Mouse (Mus musculus) MEL (cell line): ENCODE results near the gene Thbs3. TPM values are rescaled to one million over a fixed set of nuclear protein-coding genes. Genes with fewer than 3 reads are reported as not detected.
A peak's percentile ranks its signal among the peaks of the same experiment; 100 is the strongest.

Source experiments
- DNase-seq: peaks from one replicate; pipeline ENCODE4 v3.0.0; 2011; ENCODE audit warnings: low read depth, low spot score
- H3K27ac ChIP-seq: 2 replicates; pipeline ENCODE4 v1.5.1; 2012; ENCODE audit warnings: low read depth, mild to moderate bottlenecking, control low read depth, low read length, moderate library complexity; ENCODE audit not compliant: control insufficient read depth
- H3K27me3 ChIP-seq, 2 experiments: fragments of 150-350 bp in 1 of 2; sonication (generic) in 1 of 2; 2 replicates each; pipeline ENCODE4 v1.6.1; 2012; ENCODE audit warnings: low read length in 2 of 2, mild to moderate bottlenecking in 2 of 2, improper control_type of control experiment in 1 of 2, moderate library complexity in 1 of 2; ENCODE audit not compliant: insufficient read depth in 2 of 2, control insufficient read depth in 1 of 2
- H3K36me3 ChIP-seq, 2 experiments: 2 replicates each; pipeline ENCODE4 v1.6.1; 2012 to 2014; ENCODE audit warnings: low read length in 2 of 2, improper control_type of control experiment in 1 of 2, inconsistent platforms in 1 of 2, mild to moderate bottlenecking in 1 of 2; ENCODE audit not compliant: insufficient read depth in 2 of 2, control insufficient read depth in 1 of 2
- H3K4me1 ChIP-seq, 2 experiments: fragments of 150-350 bp in 1 of 2; sonication (generic) in 1 of 2; 2 replicates each; pipeline ENCODE4 v1.6.1; 2012; ENCODE audit warnings: low read length in 2 of 2, improper control_type of control experiment in 1 of 2, mild to moderate bottlenecking in 1 of 2; ENCODE audit not compliant: insufficient read depth in 2 of 2, control insufficient read depth in 1 of 2
- H3K4me3 ChIP-seq, 2 experiments: fragments of 150-350 bp in 1 of 2; sonication (generic) in 1 of 2; 2 replicates each; pipeline ENCODE4 v1.5.1; 2012; ENCODE audit warnings: low read depth in 2 of 2, low read length in 2 of 2, mild to moderate bottlenecking in 2 of 2, moderate library complexity in 2 of 2, control low read depth in 1 of 2, improper control_type of control experiment in 1 of 2; ENCODE audit not compliant: control insufficient read depth in 1 of 2, insufficient read depth in 1 of 2
- H3K79me2 ChIP-seq: 2 replicates; pipeline ENCODE4 v1.6.1; 2012; ENCODE audit warnings: mild to moderate bottlenecking, low read length, moderate library complexity; ENCODE audit not compliant: control insufficient read depth, poor library complexity, insufficient read depth
- H3K9ac ChIP-seq: 2 replicates; pipeline ENCODE4 v1.6.1; 2012; ENCODE audit warnings: low read depth, mild to moderate bottlenecking, control low read depth, low read length, moderate library complexity; ENCODE audit not compliant: control insufficient read depth, poor library complexity, severe bottlenecking
- H3K9me3 ChIP-seq: fragments of 150-350 bp; sonication (generic); replicated peaks from 2 replicates; pipeline ENCODE4 v1.6.1; 2012; ENCODE audit warnings: mild to moderate bottlenecking, low read length, improper control_type of control experiment, moderate library complexity; ENCODE audit not compliant: insufficient read depth
- CHD1 ChIP-seq: IDR thresholded peaks from 2 replicates; pipeline ENCODE4 v1.6.1; 2012; ENCODE audit warnings: low read depth, mild to moderate bottlenecking, inconsistent platforms, low read length, improper control_type of control experiment
- E2F4 ChIP-seq: IDR thresholded peaks from 2 replicates; pipeline ENCODE4 v1.6.1; 2011; ENCODE audit warnings: low read depth, low read length, improper control_type of control experiment, borderline replicate concordance
- EP300 ChIP-seq, 2 experiments: IDR thresholded peaks; 2 replicates each; pipeline ENCODE4 v1.6.1; 2011; ENCODE audit warnings: improper control_type of control experiment in 2 of 2, low read length in 2 of 2, low read depth in 1 of 2, mild to moderate bottlenecking in 1 of 2
- ETS1 ChIP-seq: IDR thresholded peaks from 2 replicates; pipeline ENCODE4 v1.6.1; 2012; ENCODE audit warnings: low read depth, mild to moderate bottlenecking, inconsistent platforms, low read length, improper control_type of control experiment, moderate library complexity
- GABPA ChIP-seq: IDR thresholded peaks from 2 replicates; pipeline ENCODE4 v1.6.1; 2012; ENCODE audit warnings: low read depth, mild to moderate bottlenecking, inconsistent platforms, low read length, improper control_type of control experiment, moderate library complexity
- HCFC1 ChIP-seq: IDR thresholded peaks from 2 replicates; pipeline ENCODE4 v1.6.1; 2012; ENCODE audit warnings: low read depth, mild to moderate bottlenecking, inconsistent platforms, low read length, improper control_type of control experiment, moderate library complexity
- JUND ChIP-seq: IDR thresholded peaks from 2 replicates; pipeline ENCODE4 v1.6.1; 2011; ENCODE audit warnings: low read depth, mild to moderate bottlenecking, improper control_type of control experiment, low read length
- KAT2A ChIP-seq: conservative IDR thresholded peaks from 2 replicates; pipeline ENCODE4 v1.6.1; 2012; ENCODE audit warnings: low read depth, low read length, improper control_type of control experiment, inconsistent platforms
- MAFK ChIP-seq: IDR thresholded peaks from 2 replicates; pipeline ENCODE4 v1.6.1; 2011; ENCODE audit warnings: low read depth, mild to moderate bottlenecking, low read length, improper control_type of control experiment, borderline replicate concordance
- MAX ChIP-seq: IDR thresholded peaks from 2 replicates; pipeline ENCODE4 v1.6.1; 2011; ENCODE audit warnings: low read length, improper control_type of control experiment
- MAZ ChIP-seq: IDR thresholded peaks from 2 replicates; pipeline ENCODE4 v1.6.1; 2012; ENCODE audit warnings: low read depth, mild to moderate bottlenecking, inconsistent platforms, low read length, improper control_type of control experiment
- MEF2A ChIP-seq: IDR thresholded peaks from 2 replicates; pipeline ENCODE4 v1.6.1; 2014; ENCODE audit warnings: low read depth, mild to moderate bottlenecking, inconsistent platforms, low read length, improper control_type of control experiment; ENCODE audit not compliant: poor library complexity, insufficient replicate concordance, severe bottlenecking; ENCODE audit errors: extremely low read depth
- MXI1 ChIP-seq: IDR thresholded peaks from 2 replicates; pipeline ENCODE4 v1.6.1; 2011; ENCODE audit warnings: mild to moderate bottlenecking, low read depth, low read length, improper control_type of control experiment
- MYC ChIP-seq: IDR thresholded peaks from 2 replicates; pipeline ENCODE4 v1.6.1; 2011; ENCODE audit warnings: low read depth, mild to moderate bottlenecking, low read length, improper control_type of control experiment, moderate library complexity
- NELFE ChIP-seq: IDR thresholded peaks from 2 replicates; pipeline ENCODE4 v1.6.1; 2011; ENCODE audit warnings: low read depth, low read length, improper control_type of control experiment
- POLR2A ChIP-seq, 2 experiments: IDR thresholded peaks; 2 replicates each; pipeline ENCODE4 v1.6.1; 2011 to 2012; ENCODE audit warnings: low read length in 2 of 2, mild to moderate bottlenecking in 2 of 2, control low read depth in 1 of 2, improper control_type of control experiment in 1 of 2, low read depth in 1 of 2, moderate library complexity in 1 of 2; ENCODE audit not compliant: control insufficient read depth in 1 of 2, insufficient read depth in 1 of 2, poor library complexity in 1 of 2
- POLR2AphosphoS5 ChIP-seq: IDR thresholded peaks from 2 replicates; pipeline ENCODE4 v1.6.1; 2012; ENCODE audit warnings: low read depth, borderline replicate concordance, mild to moderate bottlenecking, inconsistent platforms, low read length, moderate library complexity, mixed read lengths
- RAD21 ChIP-seq: IDR thresholded peaks from 2 replicates; pipeline ENCODE4 v1.6.1; 2011; ENCODE audit warnings: mild to moderate bottlenecking, low read depth, low read length, improper control_type of control experiment
- RCOR1 ChIP-seq: IDR thresholded peaks from 2 replicates; pipeline ENCODE4 v1.6.1; 2012; ENCODE audit warnings: low read depth, mild to moderate bottlenecking, inconsistent platforms, low read length, improper control_type of control experiment
- SIN3A ChIP-seq: IDR thresholded peaks from 2 replicates; pipeline ENCODE4 v1.6.1; 2012; ENCODE audit warnings: low read length, improper control_type of control experiment, inconsistent platforms
- SMC3 ChIP-seq: IDR thresholded peaks from 2 replicates; pipeline ENCODE4 v1.6.1; 2011; ENCODE audit warnings: low read depth, low read length, improper control_type of control experiment
- TAL1 ChIP-seq: IDR thresholded peaks from 2 replicates; pipeline ENCODE4 v1.6.1; 2012; ENCODE audit warnings: mild to moderate bottlenecking, inconsistent platforms, low read length, moderate library complexity, mixed read lengths
- TBP ChIP-seq: IDR thresholded peaks from 2 replicates; pipeline ENCODE4 v1.8.0; 2011; ENCODE audit warnings: low read depth, low read length, improper control_type of control experiment
- TCF12 ChIP-seq: IDR thresholded peaks from 2 replicates; pipeline ENCODE4 v1.6.1; 2014; ENCODE audit warnings: low read depth, mild to moderate bottlenecking, inconsistent platforms, low read length, improper control_type of control experiment, moderate library complexity
- UBTF ChIP-seq: IDR thresholded peaks from 2 replicates; pipeline ENCODE4 v1.6.1; 2012; ENCODE audit warnings: low read depth, mild to moderate bottlenecking, inconsistent platforms, low read length, improper control_type of control experiment, moderate library complexity, borderline replicate concordance; ENCODE audit not compliant: insufficient read depth
- USF2 ChIP-seq, 2 experiments: IDR thresholded peaks; 2 replicates each; pipeline ENCODE4 v1.6.1; 2011 to 2012; ENCODE audit warnings: improper control_type of control experiment in 2 of 2, low read length in 2 of 2, borderline replicate concordance in 1 of 2, inconsistent platforms in 1 of 2, low read depth in 1 of 2, mild to moderate bottlenecking in 1 of 2; ENCODE audit not compliant: insufficient read depth in 1 of 2
- ZC3H11A ChIP-seq: IDR thresholded peaks from 2 replicates; pipeline ENCODE4 v1.6.1; 2012; ENCODE audit warnings: low read depth, mild to moderate bottlenecking, inconsistent platforms, low read length, improper control_type of control experiment
- ZMIZ1 ChIP-seq: IDR thresholded peaks from 2 replicates; pipeline ENCODE4 v1.6.1; 2012; ENCODE audit warnings: low read depth, mild to moderate bottlenecking, inconsistent platforms, low read length, improper control_type of control experiment, moderate library complexity
- polyA plus RNA-seq, 2 experiments: library from polyadenylated mRNA; stranded (reverse) in 1 of 2; unstranded in 1 of 2; fragments of >175 nt in 1 of 2; fragments of >200 nt in 1 of 2; gene quantifications; 2 replicates each; pipeline versions ENCODE4 v1.2.1 to v1.2.4; 2012; ENCODE audit warnings: low replicate concordance in 2 of 2, low read depth in 1 of 2; ENCODE audit not compliant: insufficient read length in 2 of 2, insufficient read depth in 1 of 2, missing spikeins in 1 of 2
- total RNA-seq: library from RNA; depleted of rRNA; stranded (reverse); fragments of 300-350 nt; gene quantifications from 2 replicates; pipeline ENCODE4 v1.2.3, GENCODE M21; 2012

The Thbs3 gene
- total and polyA plus RNA-seq, 3 experiments = 1.8 to 4.9 TPM; not detected in 1

DNA sequence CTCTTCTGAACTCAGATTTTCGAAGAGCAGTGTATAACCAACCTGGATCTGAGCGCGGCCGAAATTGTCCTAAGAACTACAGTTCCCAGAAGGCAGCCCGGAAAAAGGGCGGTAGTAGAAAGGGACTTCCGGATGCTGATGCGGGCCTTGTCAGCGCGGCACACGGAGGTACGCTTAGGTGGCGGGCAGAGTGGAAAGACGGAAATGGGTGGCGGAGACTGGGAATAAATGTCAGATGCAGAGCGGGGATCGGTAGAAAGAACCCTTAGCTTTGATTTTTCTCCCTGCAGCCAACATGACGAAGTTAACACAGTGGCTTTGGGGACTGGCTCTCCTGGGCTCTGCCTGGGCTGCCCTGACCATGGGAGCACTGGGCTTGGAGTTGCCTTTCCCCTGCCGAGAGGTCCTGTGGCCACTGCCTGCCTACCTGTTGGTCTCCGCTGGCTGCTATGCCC is 51.5 kb downstream of the Thbs3 start (continued):
- TF ChIP-seq TAL1 = no peak
- TF ChIP-seq SIN3A = peak; percentile 90
- peak; percentile 95 for TF ChIP-seq NELFE

DNA sequence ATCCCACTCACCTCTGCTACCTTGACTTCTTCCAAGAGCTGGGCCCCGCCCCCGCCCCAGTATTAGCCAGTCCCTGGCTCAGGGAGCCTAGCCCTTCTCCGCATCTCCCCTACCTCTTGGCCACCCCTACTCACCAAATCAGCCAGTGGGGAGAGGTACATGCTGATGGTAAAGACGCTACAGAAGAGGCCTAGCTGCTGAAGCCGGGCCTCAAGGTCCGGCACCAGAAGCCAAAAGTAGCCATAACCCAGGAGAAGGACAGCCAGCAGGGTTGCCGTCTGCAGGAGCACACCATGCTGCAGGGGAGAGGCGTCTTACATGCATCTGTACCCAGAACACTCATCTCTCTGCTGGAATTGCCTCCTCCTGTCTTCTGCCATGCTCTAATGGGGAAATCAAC is 53.9 kb downstream of the Thbs3 start:
- H3K9ac ChIP-seq = no peak overlapping the region
- H3K9me3 ChIP-seq = no peaks in the 10 kb centered on the region
- H3K27ac ChIP-seq = no peak overlapping the region
- no peak for DNase-seq
- no peak overlapping the region for H3K4me3 ChIP-seq
- peaks cover 4 to 14% of the 10 kb centered on the region in 2 experiments for H3K27me3 ChIP-seq
- TF ChIP-seq EP300 (IDR thresholded peaks at IDR 0.05; ENCODE audit: low read depth in 1 of 2, low read length in 2 of 2) (no peak), POLR2A (IDR thresholded peaks at IDR 0.05; ENCODE audit: control insufficient read depth in 1 of 2, insufficient read depth in 1 of 2, low read depth in 1 of 2, low read length in 2 of 2, poor library complexity in 1 of 2) (peak in 1 of 2 experiments; percentile 27; a peak in 1 of 4 replicates), MXI1 (no peak)
- TF ChIP-seq, all 39 proteins: peak for 1
- Histone ChIP-seq H3K36me3 (peaks cover 0 to 17% of the 10 kb centered on the region in 2 experiments; a peak in 2 of 4 replicates), H3K79me2 (peaks cover 4% of the 10 kb centered on the region; the same call in 1 of the 2 replicates), H3K4me1 (peaks cover 3 to 31% of the 10 kb centered on the region in 2 experiments)

DNA sequence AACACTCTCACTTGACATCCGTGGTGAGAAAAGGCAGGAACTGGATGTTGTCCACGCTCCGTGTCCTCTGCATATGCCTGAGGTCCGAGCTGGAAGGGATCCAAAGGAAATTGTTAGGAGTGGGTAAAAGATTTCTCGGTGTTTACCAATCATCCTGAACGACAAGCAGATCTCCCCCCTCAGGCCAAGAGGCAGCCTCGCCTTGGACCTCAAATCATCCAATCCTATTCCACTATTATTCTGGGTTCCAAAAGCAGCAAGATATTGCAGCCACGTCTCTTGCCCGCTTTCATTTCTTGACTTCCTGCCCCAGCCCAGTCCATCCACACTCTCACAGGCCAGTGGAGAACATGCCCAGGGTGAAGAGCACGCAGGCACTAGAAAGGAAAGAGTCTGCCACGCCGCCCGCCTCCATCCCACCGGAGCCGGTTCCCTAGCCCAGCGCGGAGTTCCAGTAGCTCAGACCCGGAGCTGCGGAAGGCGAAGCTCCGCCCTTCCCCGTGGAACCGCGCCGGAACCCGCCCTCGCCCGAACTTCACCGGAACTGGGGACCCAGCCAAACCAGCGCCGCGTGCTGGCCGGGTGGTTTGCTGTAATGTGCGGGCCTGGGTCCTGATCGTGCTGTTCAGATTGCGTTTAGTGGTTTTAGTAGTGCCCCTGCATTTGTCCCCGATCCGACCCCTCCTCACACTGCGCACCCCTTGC is 55.2 kb downstream of the Thbs3 start, which contains the start of gene Slc50a1:
Gene Slc50a1 (minus strand): TSS at position 520 of the 705 bp plus-strand sequence.
- DNase-seq = peak; percentile 86
- peaks cover 4% of the 10 kb centered on the region; the same call in 1 of the 2 replicates for H3K79me2 ChIP-seq
- H3K9me3 ChIP-seq = no peaks in the 10 kb centered on the region
- peak within 1 kb of the TSS; percentile 78 to 82 for H3K4me3 ChIP-seq
- peak within 1 kb of the TSS; percentile 44 for H3K27ac ChIP-seq
- H3K9ac ChIP-seq = peak within 1 kb of the TSS; percentile 76
- peaks cover 2 to 5% of the 10 kb centered on the region in 2 experiments; a peak in 2 of 4 replicates for H3K27me3 ChIP-seq
- H3K36me3 ChIP-seq = peaks cover 0 to 17% of the 10 kb centered on the region in 2 experiments; a peak in 2 of 4 replicates
- H3K4me1 ChIP-seq = peaks cover 3 to 31% of the 10 kb centered on the region in 2 experiments
- TF ChIP-seq ZC3H11A (no peak), TCF12 (peak; percentile 68), E2F4 (no peak; the same call in 1 of the 2 replicates), EP300 (IDR thresholded peaks at IDR 0.05; ENCODE audit: low read depth in 1 of 2, low read length in 2 of 2) (no peak), RCOR1 (no peak), SMC3 (no peak), CHD1 (no peak), JUND (no peak), MYC (peak; percentile 88), MAFK (no peak), MEF2A (no peak), HCFC1 (peak; percentile 78), POLR2AphosphoS5 (no peak), MAX (peak; percentile 88), RAD21 (no peak), ZMIZ1 (peak; percentile 66), GABPA (no peak), KAT2A (no peak), TBP (peak; percentile 22), MAZ (no peak), UBTF (0 out of 2 replicates have a peak, but pooled peaks have one; percentile 26), ETS1 (no peak; the same call in 1 of the 2 replicates), USF2 (IDR thresholded peaks at IDR 0.05; ENCODE audit: borderline replicate concordance in 1 of 2, insufficient read depth in 1 of 2, low read depth in 1 of 2, low read length in 2 of 2) (no peak)
